Mouse (Mus musculus): ENCODE measurements at regions not wholly inside any gene's neighbourhood (a gene's known extent, or its start where the extent isn't known, plus 50 kb on each side); places are given as distances from the start of the nearest gene placed in this dataset.

GRCm38 (mm10) chr16:55522283-55522682, 224.5 kb upstream of the Zpld1 start:
- H3K27ac ChIP-seq (ENCODE audit: control insufficient read depth, insufficient read depth, low read length) = no peak overlapping the region
- H3K27me3 ChIP-seq (ENCODE audit: control insufficient read depth, insufficient read depth, low read length) = no peaks in the 10 kb centered on the region
- no peak overlapping the region for H3K4me3 ChIP-seq (ENCODE audit: control insufficient read depth, insufficient read depth, low read length)
- TF ChIP-seq CTCF (IDR thresholded peaks at IDR 0.05; ENCODE audit: borderline replicate concordance, control insufficient read depth, extremely low read depth, insufficient read depth, low read length, poor library complexity) (no peak), POLR2A (IDR thresholded peaks at IDR 0.05; ENCODE audit: control insufficient read depth, extremely low read depth, insufficient read depth, low read length, poor library complexity) (no peak)
- 48% methylated on average over 1 of the region's 1 CpGs for WGBS
- no peak for DNase-seq
- no peaks in the 10 kb centered on the region for H3K36me3 ChIP-seq (ENCODE audit: control insufficient read depth, insufficient read depth, low read length)
- H3K4me1 ChIP-seq (replicated peaks; ENCODE audit: control insufficient read depth, insufficient read depth, low read length) = no peaks in the 10 kb centered on the region

- no peak for DNase-seq
- no peak overlapping the region for H3K4me3 ChIP-seq (ENCODE audit: control insufficient read depth, insufficient read depth, low read length)
- H3K4me1 ChIP-seq (replicated peaks; ENCODE audit: control insufficient read depth, insufficient read depth, low read length) = no peaks in the 10 kb centered on the region
- no peaks in the 10 kb centered on the region for H3K36me3 ChIP-seq (ENCODE audit: control insufficient read depth, insufficient read depth, low read length)
- no peaks in the 10 kb centered on the region for H3K27me3 ChIP-seq (ENCODE audit: control insufficient read depth, insufficient read depth, low read length)
- H3K27ac ChIP-seq (ENCODE audit: control insufficient read depth, insufficient read depth, low read length) = no peak overlapping the region
- WGBS = 97% methylated on average over 6 of the region's 6 CpGs
- no peak for TF ChIP-seq POLR2A (IDR thresholded peaks at IDR 0.05; ENCODE audit: control insufficient read depth, extremely low read depth, insufficient read depth, low read length, poor library complexity)
- TF ChIP-seq CTCF (IDR thresholded peaks at IDR 0.05; ENCODE audit: borderline replicate concordance, control insufficient read depth, extremely low read depth, insufficient read depth, low read length, poor library complexity) = no peak
Measured at GRCm38 (mm10) chr16:55521421-55521971, 223.7 kb upstream of the Zpld1 start.

- TF ChIP-seq POLR2A (IDR thresholded peaks at IDR 0.05; ENCODE audit: control insufficient read depth, extremely low read depth, insufficient read depth, low read length, poor library complexity) (no peak), CTCF (IDR thresholded peaks at IDR 0.05; ENCODE audit: borderline replicate concordance, control insufficient read depth, extremely low read depth, insufficient read depth, low read length, poor library complexity) (no peak)
- no peak for DNase-seq
- Histone ChIP-seq H3K4me3 (ENCODE audit: control insufficient read depth, insufficient read depth, low read length) (no peak overlapping the region), H3K4me1 (replicated peaks; ENCODE audit: control insufficient read depth, insufficient read depth, low read length) (no peaks in the 10 kb centered on the region), H3K27me3 (ENCODE audit: control insufficient read depth, insufficient read depth, low read length) (no peaks in the 10 kb centered on the region), H3K36me3 (ENCODE audit: control insufficient read depth, insufficient read depth, low read length) (no peaks in the 10 kb centered on the region), H3K27ac (ENCODE audit: control insufficient read depth, insufficient read depth, low read length) (no peak overlapping the region)
- 75% methylated on average over 6 of the region's 6 CpGs for WGBS
Measured at GRCm38 (mm10) chr16:55520077-55520476, 222.3 kb upstream of the Zpld1 start.

GRCm38 (mm10) chr16:55519646-55520045, 221.9 kb upstream of the Zpld1 start:
- H3K4me1 ChIP-seq (replicated peaks; ENCODE audit: control insufficient read depth, insufficient read depth, low read length) = no peaks in the 10 kb centered on the region
- TF ChIP-seq CTCF (IDR thresholded peaks at IDR 0.05; ENCODE audit: borderline replicate concordance, control insufficient read depth, extremely low read depth, insufficient read depth, low read length, poor library complexity) (no peak), POLR2A (IDR thresholded peaks at IDR 0.05; ENCODE audit: control insufficient read depth, extremely low read depth, insufficient read depth, low read length, poor library complexity) (no peak)
- no peaks in the 10 kb centered on the region for H3K27me3 ChIP-seq (ENCODE audit: control insufficient read depth, insufficient read depth, low read length)
- WGBS = 33% methylated on average over 1 of the region's 1 CpGs
- no peaks in the 10 kb centered on the region for H3K36me3 ChIP-seq (ENCODE audit: control insufficient read depth, insufficient read depth, low read length)
- no peak overlapping the region for H3K27ac ChIP-seq (ENCODE audit: control insufficient read depth, insufficient read depth, low read length)
- H3K4me3 ChIP-seq (ENCODE audit: control insufficient read depth, insufficient read depth, low read length) = no peak overlapping the region
- DNase-seq = no peak

GRCm38 (mm10) chr16:55516994-55517393, 219.2 kb upstream of the Zpld1 start:
- no peaks in the 10 kb centered on the region for H3K27me3 ChIP-seq (ENCODE audit: control insufficient read depth, insufficient read depth, low read length)
- TF ChIP-seq CTCF (IDR thresholded peaks at IDR 0.05; ENCODE audit: borderline replicate concordance, control insufficient read depth, extremely low read depth, insufficient read depth, low read length, poor library complexity) (no peak), POLR2A (IDR thresholded peaks at IDR 0.05; ENCODE audit: control insufficient read depth, extremely low read depth, insufficient read depth, low read length, poor library complexity) (no peak)
- DNase-seq = no peak
- no peak overlapping the region for H3K4me3 ChIP-seq (ENCODE audit: control insufficient read depth, insufficient read depth, low read length)
- H3K36me3 ChIP-seq (ENCODE audit: control insufficient read depth, insufficient read depth, low read length) = no peaks in the 10 kb centered on the region
- H3K4me1 ChIP-seq (replicated peaks; ENCODE audit: control insufficient read depth, insufficient read depth, low read length) = no peaks in the 10 kb centered on the region
- WGBS = 66% methylated on average over 4 of the region's 4 CpGs
- H3K27ac ChIP-seq (ENCODE audit: control insufficient read depth, insufficient read depth, low read length) = no peak overlapping the region

- DNase-seq = no peak
- no peak for TF ChIP-seq CTCF (IDR thresholded peaks at IDR 0.05; ENCODE audit: borderline replicate concordance, control insufficient read depth, extremely low read depth, insufficient read depth, low read length, poor library complexity)
- no peak for TF ChIP-seq POLR2A (IDR thresholded peaks at IDR 0.05; ENCODE audit: control insufficient read depth, extremely low read depth, insufficient read depth, low read length, poor library complexity)
- 89% methylated on average over 16 of the region's 16 CpGs for WGBS
- H3K27ac ChIP-seq (ENCODE audit: control insufficient read depth, insufficient read depth, low read length) = no peak overlapping the region
- H3K4me3 ChIP-seq (ENCODE audit: control insufficient read depth, insufficient read depth, low read length) = no peak overlapping the region
- H3K36me3 ChIP-seq (ENCODE audit: control insufficient read depth, insufficient read depth, low read length) = no peaks in the 10 kb centered on the region
- no peaks in the 10 kb centered on the region for H3K27me3 ChIP-seq (ENCODE audit: control insufficient read depth, insufficient read depth, low read length)
- no peaks in the 10 kb centered on the region for H3K4me1 ChIP-seq (replicated peaks; ENCODE audit: control insufficient read depth, insufficient read depth, low read length)
Measured at GRCm38 (mm10) chr16:55515228-55515696, 217.5 kb upstream of the Zpld1 start.
